Mouse (Mus musculus) C2C12 (cell line): ENCODE measurements at regions not wholly inside any gene's neighbourhood (a gene's known extent, or its start where the extent isn't known, plus 50 kb on each side); places are given as distances from the start of the nearest gene placed in this dataset.

Experiments used
- CEBPB ChIP-seq: IDR thresholded peaks from one replicate; pipeline ENCODE4 v1.6.1; 2011; ENCODE audit warnings: low read depth, mild to moderate bottlenecking, control low read depth, moderate library complexity
- CTCF ChIP-seq: IDR thresholded peaks from one replicate; pipeline ENCODE4 v1.5.1; 2011; ENCODE audit not compliant: control insufficient read depth, insufficient read depth, insufficient read length
- FOSL1 ChIP-seq: IDR thresholded peaks from one replicate; pipeline ENCODE4 v1.8.0; 2011; ENCODE audit warnings: mild to moderate bottlenecking, low read length; ENCODE audit not compliant: poor library complexity, insufficient read depth, severe bottlenecking
- MAX ChIP-seq: IDR thresholded peaks from one replicate; pipeline ENCODE4 v1.6.1; 2011; ENCODE audit warnings: mild to moderate bottlenecking, control low read depth
- MYOD1 ChIP-seq: IDR thresholded peaks from one replicate; pipeline ENCODE4 v1.6.1; 2011; ENCODE audit warnings: low read depth; ENCODE audit not compliant: control insufficient read depth, insufficient read length
- MYOG ChIP-seq: IDR thresholded peaks from one replicate; pipeline ENCODE4 v1.6.1; 2011; ENCODE audit not compliant: control insufficient read depth, insufficient read length; ENCODE audit errors: extremely low read depth
- USF1 ChIP-seq: IDR thresholded peaks from one replicate; pipeline ENCODE4 v1.6.1; 2011; ENCODE audit warnings: low read depth, mild to moderate bottlenecking, control low read depth, moderate library complexity

- TF ChIP-seq MYOD1 (no peak), CTCF (no peak), MAX (no peak), MYOG (no peak), USF1 (no peak), CEBPB (no peak), FOSL1 (no peak)
These were observed 172.8 kb upstream of the Gjb5 start for GRCm38 (mm10) chr4:127530779-127531178.
